Mouse (Mus musculus) cerebellum, postnatal 10 days (tissue): ENCODE data around the gene Zfp947.
"Not testable (repeated sequence)": the region's sequence is repeated elsewhere in the genome, so short reads cannot be mapped to it uniquely, and the experiment has no call there.

ENCODE experiments used
- DNase-seq, 2 experiments: peaks; one replicate each; pipeline ENCODE4 v3.0.0; 2021; ENCODE audit warnings: mixed read lengths in 2 of 2

Gene Zfp947

DNA sequence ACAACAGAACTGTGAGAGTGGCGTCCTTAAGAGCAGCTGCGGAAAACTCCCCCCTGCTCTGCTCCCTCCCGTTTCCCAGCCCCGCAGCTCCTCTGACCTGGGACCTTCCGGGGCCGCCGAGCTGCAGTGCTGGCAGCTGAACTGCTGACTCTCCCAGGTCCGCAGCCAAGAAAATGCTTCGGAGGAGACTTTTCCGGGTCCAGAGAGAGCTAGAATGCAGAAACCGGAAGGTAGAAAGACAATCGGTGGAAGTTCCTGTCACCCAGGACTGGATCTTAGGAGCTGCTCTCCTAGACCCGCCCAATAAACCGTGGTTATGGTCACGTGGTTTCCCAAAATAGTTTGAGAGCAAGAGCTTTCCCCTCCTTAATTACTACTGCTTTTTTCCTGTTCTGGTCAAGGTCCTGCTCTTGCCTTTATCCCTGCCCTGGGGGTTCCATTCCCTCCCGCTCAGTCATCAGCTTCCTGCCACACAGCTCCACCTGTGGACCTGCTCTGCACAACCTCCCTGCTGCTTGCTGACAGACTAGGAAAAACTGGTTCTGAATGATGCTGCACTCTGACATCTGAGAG, at the start of gene Zfp947:
TSS of gene Zfp947 (minus strand) at position 469 of the 573 bp plus-strand sequence.
- peak; percentile 43 to 50 for DNase-seq

DNA sequence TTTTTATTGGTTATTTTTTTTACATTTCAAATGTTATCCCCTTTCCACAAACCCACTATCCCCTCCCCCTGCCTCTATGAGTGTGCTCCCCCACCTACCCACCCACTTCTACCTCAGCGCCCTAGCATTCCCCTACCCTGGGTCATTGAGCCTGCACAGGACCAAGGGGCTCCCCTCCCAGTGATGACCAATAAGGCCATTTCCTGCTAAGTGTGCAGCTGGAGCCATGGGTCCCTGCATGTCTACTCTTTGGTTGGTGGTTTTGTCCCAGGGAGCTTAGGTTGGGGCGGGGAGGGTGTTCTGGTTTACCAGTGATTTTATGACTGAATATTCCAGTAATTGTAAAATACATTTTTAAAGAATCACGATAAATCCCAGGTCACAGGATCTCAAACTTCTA, 686 bp downstream of the Zfp947 start:
- peak in 1 of 2 experiments; percentile 3 for DNase-seq

DNA sequence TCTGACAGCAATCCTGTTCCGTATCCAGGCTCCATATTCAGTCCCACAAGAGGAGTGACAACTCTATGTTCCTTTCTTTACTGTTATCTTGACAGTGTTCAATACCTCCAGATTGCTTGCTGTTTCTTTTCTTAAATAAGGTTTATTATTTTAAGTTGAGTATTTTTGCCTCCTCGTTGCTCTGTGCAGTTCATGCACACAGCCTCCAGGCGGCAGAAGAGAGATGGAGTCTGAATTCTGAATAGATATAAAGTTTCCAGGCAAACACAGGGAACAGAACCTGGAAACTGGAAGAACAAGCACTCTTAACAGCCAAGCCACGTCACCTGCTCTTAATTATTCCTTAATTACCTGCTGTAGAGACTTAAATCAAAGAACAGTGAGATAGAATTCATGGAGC, 12.0 kb downstream of the Zfp947 start:
- not testable (repeated sequence) for DNase-seq

DNA sequence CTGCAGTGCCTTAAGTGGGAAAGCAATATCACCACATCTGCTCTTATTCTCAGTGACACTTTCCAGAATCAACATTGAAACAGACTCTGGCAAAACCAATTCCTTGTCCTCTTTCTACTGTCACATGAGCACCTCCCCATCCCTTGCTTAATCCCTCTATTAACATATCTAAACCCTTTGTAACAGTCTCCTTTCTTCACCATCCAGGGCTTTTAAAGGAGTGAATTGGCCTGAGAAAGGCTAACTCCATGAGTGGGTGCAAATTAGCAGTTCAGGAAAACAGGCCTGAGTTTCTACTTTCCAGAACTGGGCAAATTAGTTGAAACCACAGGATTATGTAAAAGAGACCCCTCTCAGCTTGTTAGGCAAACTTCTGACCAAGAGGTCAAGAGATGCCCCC, 47.2 kb downstream of the Zfp947 start:
- no peak for DNase-seq
